Mouse (Mus musculus) heart, postnatal 0 days (tissue): ENCODE data around the gene Zscan20. TPM values are rescaled to one million over a fixed set of nuclear protein-coding genes. Genes with fewer than 3 reads are reported as not detected.
A peak's percentile ranks its signal among the peaks of the same experiment; 100 is the strongest.

Experiments
- ATAC-seq: fragments of 200-750 bp; cut with Nextera tagmentation; 2 replicates; pipeline ENCODE4 v1.8.0; 2017; ENCODE audit warnings: low read depth, moderate number of reproducible peaks, moderate library complexity; ENCODE audit not compliant: insufficient read depth
- DNase-seq: peaks from one replicate; pipeline ENCODE4 v3.0.0-alpha.2; 2016; ENCODE audit warnings: low spot score
- H3K27ac ChIP-seq: fragments of 300-500 bp; sonication (generic); 2 replicates; pipeline ENCODE4 v1.5.1; 2014; ENCODE audit warnings: low read depth, mild to moderate bottlenecking
- H3K27me3 ChIP-seq: fragments of 300-500 bp; sonication (generic); 2 replicates; pipeline ENCODE4 v1.6.1; 2014; ENCODE audit warnings: low read length, mixed read lengths; ENCODE audit not compliant: control insufficient read depth, insufficient read depth
- H3K36me3 ChIP-seq: fragments of 300-500 bp; sonication (generic); replicated peaks from 2 replicates; pipeline ENCODE4 v1.6.1; 2014; ENCODE audit warnings: low read length, mixed read lengths; ENCODE audit not compliant: control insufficient read depth, insufficient read depth
- H3K4me1 ChIP-seq: fragments of 300-500 bp; sonication (generic); 2 replicates; pipeline ENCODE4 v1.6.1; 2014; ENCODE audit warnings: antibody characterized with exemption; ENCODE audit not compliant: control insufficient read depth, insufficient read depth
- H3K4me2 ChIP-seq: fragments of 300-500 bp; sonication (generic); 2 replicates; pipeline ENCODE4 v1.6.1; 2014; ENCODE audit warnings: low read depth, mild to moderate bottlenecking, low read length, moderate library complexity
- H3K4me3 ChIP-seq: fragments of 300-500 bp; sonication (generic); 2 replicates; pipeline ENCODE4 v1.5.1; 2014; ENCODE audit warnings: low read depth, low read length
- H3K9ac ChIP-seq: fragments of 300-500 bp; sonication (generic); replicated peaks from 2 replicates; pipeline ENCODE4 v1.6.1; 2014; ENCODE audit warnings: low read depth, low read length, mixed read lengths
- H3K9me3 ChIP-seq: fragments of 300-500 bp; sonication (generic); replicated peaks from 2 replicates; pipeline ENCODE4 v1.6.1; 2016; ENCODE audit warnings: low read length; ENCODE audit not compliant: control insufficient read depth
- CTCF ChIP-seq: IDR thresholded peaks from 2 replicates; pipeline ENCODE4 v1.5.1; 2016; ENCODE audit warnings: antibody characterized with exemption, control low read depth, low read depth
- EP300 ChIP-seq: IDR thresholded peaks from 2 replicates; pipeline ENCODE4 v1.6.1; 2016; ENCODE audit warnings: antibody characterized with exemption, low read depth
- WGBS: fragments of 180-500 bp; shearing (Covaris S2); extraction: QIAGEN DNeasy Blood & Tissue Kit; methylation state at CpG from one replicate; pipeline ENCODE4 v1.1.7; 2014; 5-methylcytosine and 5-hydroxymethylcytosine counted together
- polyA plus RNA-seq: library from polyadenylated mRNA; unstranded; fragments of >200 nt; fragmentation: Nextera tagmentation; extraction: Ambion mirVana; gene quantifications from 2 replicates; pipeline ENCODE4 v1.2.1, GENCODE M21; 2015
- total RNA-seq: library from RNA; depleted of rRNA; stranded (reverse); fragments of >200 nt; gene quantifications from 2 replicates; pipeline ENCODE4 v1.2.3, GENCODE M21; 2014; ENCODE audit warnings: low replicate concordance; rRNA removed

Gene Zscan20
- total RNA-seq, result 1.7 and 27.0 TPM in 2 replicates
- polyA plus RNA-seq, result 0.86 and 2.1 TPM in 2 replicates

DNA sequence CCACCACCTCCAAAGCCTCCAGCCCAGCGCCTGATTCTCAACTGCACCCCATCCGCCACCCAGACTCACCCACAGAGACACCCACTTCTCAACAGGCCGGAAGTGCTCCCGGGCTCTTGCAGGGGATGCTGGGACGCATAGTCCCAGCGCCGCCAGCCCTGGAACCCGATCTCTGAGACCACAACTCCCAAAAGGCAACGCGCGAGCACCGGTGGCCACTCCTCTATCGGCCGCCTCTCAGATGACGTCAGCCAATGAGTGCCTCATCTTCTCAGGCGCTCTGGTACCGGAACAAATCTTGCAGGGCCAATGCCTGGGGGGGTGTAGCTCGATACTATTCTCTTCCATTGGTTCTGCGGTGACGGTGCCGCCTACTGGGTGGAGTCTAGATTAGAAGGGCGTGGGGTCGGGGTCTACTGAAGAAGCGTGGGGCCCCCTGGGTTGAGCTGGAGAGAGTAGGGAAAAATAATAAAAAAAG, at the start of gene Zscan20:
Zscan20 (minus strand) TSS at position 174 of the 478 bp plus-strand sequence.
- H3K9me3 ChIP-seq, result no peaks in the 10 kb centered on the region
- peak within 1 kb of the TSS; percentile 51; the same call in 1 of the 2 replicates for H3K27ac ChIP-seq
- H3K4me1 ChIP-seq, result 0 out of 2 replicates have a peak, but pooled peaks cover 8% of the 10 kb centered on the region
- DNase-seq (peak; percentile 99), ATAC-seq (peak; percentile 97)
- peak within 1 kb of the TSS; percentile 63 for H3K4me3 ChIP-seq
- peak within 1 kb of the TSS; percentile 73 for H3K4me2 ChIP-seq
- peak within 1 kb of the TSS; percentile 49 for H3K9ac ChIP-seq
- WGBS, result under 1% methylated on average over 24 of the region's 24 CpGs
- no peaks in the 10 kb centered on the region for H3K27me3 ChIP-seq
- TF ChIP-seq CTCF (peak; percentile 14; the same call in 1 of the 2 replicates), EP300 (0 out of 2 replicates have a peak, but pooled peaks have one; percentile 60)
- no peaks in the 10 kb centered on the region for H3K36me3 ChIP-seq

DNA sequence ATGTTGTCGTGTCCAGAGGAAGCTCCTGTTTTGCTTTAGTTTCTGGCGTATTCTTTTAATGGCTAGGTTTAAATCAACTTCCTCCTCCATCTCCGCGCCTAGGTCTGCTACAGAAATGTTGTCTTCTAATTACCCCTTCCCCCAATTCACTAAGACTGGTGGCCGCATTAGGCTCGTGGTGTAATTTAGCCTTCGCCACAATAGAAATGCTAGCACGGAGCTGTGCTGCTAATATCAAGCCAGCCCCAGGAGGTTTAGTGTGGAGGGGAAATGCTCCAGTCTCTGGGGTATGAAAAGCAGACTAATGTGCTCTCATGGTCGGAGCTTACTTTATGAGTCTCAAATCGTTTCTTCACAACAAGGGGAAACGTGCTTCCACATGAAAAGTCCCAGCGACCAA, 45.5 kb upstream of the Zscan20 start:
- peak overlapping the region; percentile 52; the same call in 1 of the 2 replicates for H3K9ac ChIP-seq
- H3K36me3 ChIP-seq, result no peaks in the 10 kb centered on the region
- H3K4me1 ChIP-seq, result no peaks in the 10 kb centered on the region
- peaks cover 11% of the 10 kb centered on the region; the same call in 1 of the 2 replicates for H3K27me3 ChIP-seq
- TF ChIP-seq CTCF (no peak), EP300 (no peak)
- ATAC-seq (no peak), DNase-seq (no peak)
- H3K27ac ChIP-seq, result no peak overlapping the region
- H3K4me2 ChIP-seq, result peak overlapping the region; percentile 88
- H3K4me3 ChIP-seq, result peak overlapping the region; percentile 64
- H3K9me3 ChIP-seq, result no peaks in the 10 kb centered on the region
- 10% methylated on average over 12 of the region's 12 CpGs for WGBS

- no peak within 1 kb of the TSS for H3K27ac ChIP-seq
Observed at GRCm38 (mm10) chr4:128654505-128655381, 44.8 kb upstream of the Zscan20 start, which contains the start of gene Phc2. Phc2 (plus strand) TSS chr4:128654702.

GRCm38 (mm10) chr4:128652584-128653298, 42.8 kb upstream of the Zscan20 start:
- no peak overlapping the region for H3K4me2 ChIP-seq
- peaks cover 11% of the 10 kb centered on the region; the same call in 1 of the 2 replicates for H3K27me3 ChIP-seq
- H3K9ac ChIP-seq, result no peak overlapping the region
- H3K9me3 ChIP-seq, result no peaks in the 10 kb centered on the region
- H3K4me1 ChIP-seq, result no peaks in the 10 kb centered on the region
- no peak overlapping the region for H3K27ac ChIP-seq
- H3K4me3 ChIP-seq, result no peak overlapping the region
- WGBS, result 34% methylated on average over 5 of the region's 5 CpGs
- no peak for TF ChIP-seq CTCF
- TF ChIP-seq EP300, result no peak
- no peaks in the 10 kb centered on the region for H3K36me3 ChIP-seq
- no peak for DNase-seq
- ATAC-seq, result no peak

More at GRCm38 (mm10) chr4:128654505-128655381, 44.8 kb upstream of the Zscan20 start, which contains the start of gene Phc2:
- WGBS, result under 1% methylated on average over 64 of the region's 85 CpGs
- Histone ChIP-seq H3K4me3 (peak within 1 kb of the TSS; percentile 64), H3K9ac (peak within 1 kb of the TSS; percentile 52), H3K4me2 (peak within 1 kb of the TSS; percentile 88), H3K27me3 (peaks cover 11% of the 10 kb centered on the region; the same call in 1 of the 2 replicates), H3K9me3 (no peaks in the 10 kb centered on the region), H3K4me1 (no peaks in the 10 kb centered on the region), H3K36me3 (no peaks in the 10 kb centered on the region)
- DNase-seq, result peak; percentile 82
- peak; percentile 98 for ATAC-seq
- TF ChIP-seq CTCF (peak; percentile 36), EP300 (no peak)

DNA sequence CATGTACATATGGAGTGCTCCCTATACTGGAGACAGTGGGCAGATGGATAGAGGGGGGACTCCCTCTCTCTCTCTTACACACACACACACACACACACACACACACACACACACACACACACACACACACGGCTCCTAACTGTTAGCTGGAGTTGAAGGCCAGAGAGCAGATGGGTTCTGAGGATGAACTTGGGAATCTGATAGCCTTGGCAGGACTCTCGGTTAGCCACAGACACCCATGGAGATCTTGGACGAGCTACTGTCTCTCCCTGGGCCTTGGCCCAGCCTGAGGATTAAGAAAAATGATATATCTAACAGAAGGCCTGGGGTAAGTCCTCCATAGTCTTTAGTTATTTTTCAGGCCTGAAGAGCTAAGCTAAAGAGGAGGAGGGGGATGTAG, 41.6 kb upstream of the Zscan20 start:
- Histone ChIP-seq H3K9me3 (no peaks in the 10 kb centered on the region), H3K27me3 (peaks cover 8% of the 10 kb centered on the region; the same call in 1 of the 2 replicates), H3K27ac (no peak overlapping the region), H3K4me1 (no peaks in the 10 kb centered on the region), H3K4me2 (no peak overlapping the region), H3K4me3 (no peak overlapping the region), H3K9ac (no peak overlapping the region), H3K36me3 (no peaks in the 10 kb centered on the region)
- TF ChIP-seq EP300 (no peak), CTCF (no peak)
- no peak for DNase-seq
- no peak for ATAC-seq
- WGBS, result 80% methylated on average over 3 of the region's 3 CpGs
